Mouse (Mus musculus): ENCODE data around the gene Itga9.

GRCm38 (mm10) chr9:118739659-118740058 is 133.2 kb downstream of the Itga9 start:
- TF ChIP-seq CTCF (IDR thresholded peaks at IDR 0.05; ENCODE audit: low read depth) (no peak), EP300 (IDR thresholded peaks at IDR 0.05; ENCODE audit: low read depth) (no peak)

Measured in liver, embryonic 14.5 days (tissue).